Mouse (Mus musculus) embryonic fibroblast, embryonic 13.5 days (primary cell): ENCODE data around the gene Ctdsp1.

Experiments
- CTCF ChIP-seq: IDR thresholded peaks from 2 replicates; pipeline ENCODE4 v1.5.1; 2011; ENCODE audit warnings: mild to moderate bottlenecking, control low read depth, low read length, moderate library complexity, borderline replicate concordance; ENCODE audit not compliant: insufficient read depth
- POLR2A ChIP-seq: IDR thresholded peaks from 2 replicates; pipeline ENCODE4 v1.6.1; 2011; ENCODE audit warnings: low read depth, mild to moderate bottlenecking, control low read depth, low read length, moderate library complexity

- TF ChIP-seq CTCF (no peak), POLR2A (no peak)
These were observed 6.7 kb downstream of the Ctdsp1 start for GRCm38 (mm10) chr1:74397919-74398451.
